Mouse (Mus musculus) E14TG2a.4 (cell line): Measurements from ENCODE around the gene Gper1.

Experiments used
- H3K27me3 ChIP-seq: 2 replicates; pipeline ENCODE4 v1.6.1; 2014; ENCODE audit warnings: low read length, control low read depth; ENCODE audit not compliant: insufficient read depth
- H3K36me3 ChIP-seq: 2 replicates; pipeline ENCODE4 v1.6.1; 2014; ENCODE audit warnings: low read length, control low read depth; ENCODE audit not compliant: insufficient read depth
- H3K4me1 ChIP-seq: replicated peaks from 2 replicates; pipeline ENCODE4 v1.6.1; 2014; ENCODE audit warnings: low read depth, low read length, control low read depth
- H3K4me3 ChIP-seq: replicated peaks from 2 replicates; pipeline ENCODE4 v1.5.1; 2014; ENCODE audit warnings: mild to moderate bottlenecking, low read length
- H3K9me3 ChIP-seq: 2 replicates; pipeline ENCODE4 v1.6.1; 2014; ENCODE audit warnings: low read length, control low read depth
- CTCF ChIP-seq: conservative IDR thresholded peaks from 2 replicates; pipeline ENCODE4 v1.5.1; 2014; ENCODE audit warnings: low read length
- NANOG ChIP-seq: IDR thresholded peaks from 2 replicates; pipeline ENCODE4 v1.6.1; 2014; ENCODE audit warnings: borderline replicate concordance, low read length, mixed read lengths
- POU5F1 ChIP-seq: IDR thresholded peaks from 2 replicates; pipeline ENCODE4 v1.6.1; 2014; ENCODE audit warnings: low read length, borderline replicate concordance

Gene Gper1

DNA sequence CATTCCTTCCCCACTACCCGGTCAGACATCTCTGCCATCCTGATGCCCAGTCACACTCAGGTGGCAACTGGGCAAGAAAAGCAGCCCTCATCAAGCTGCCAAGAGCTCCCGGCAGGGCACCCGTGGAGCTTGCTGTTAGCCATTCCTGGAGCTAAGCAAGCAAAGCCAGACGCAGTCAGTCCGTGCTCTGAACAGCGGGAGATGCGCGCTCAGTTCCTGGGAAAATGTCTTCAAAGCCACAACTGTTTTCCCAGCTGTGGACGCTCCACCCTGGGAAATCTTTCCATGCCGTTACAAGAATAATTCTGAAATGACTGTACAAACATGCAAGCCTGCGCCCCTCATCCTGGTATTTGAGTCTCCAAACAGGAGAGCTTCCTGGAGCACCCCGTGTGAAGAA is 19.5 kb downstream of the Gper1 start:
- TF ChIP-seq CTCF: no peak
- no peak for TF ChIP-seq NANOG
- TF ChIP-seq POU5F1: no peak
- peaks cover 62% of the 10 kb centered on the region for H3K4me1 ChIP-seq
- H3K27me3 ChIP-seq: no peaks in the 10 kb centered on the region
- H3K4me3 ChIP-seq: no peak overlapping the region
- H3K36me3 ChIP-seq: peaks cover 50% of the 10 kb centered on the region
- no peaks in the 10 kb centered on the region for H3K9me3 ChIP-seq

DNA sequence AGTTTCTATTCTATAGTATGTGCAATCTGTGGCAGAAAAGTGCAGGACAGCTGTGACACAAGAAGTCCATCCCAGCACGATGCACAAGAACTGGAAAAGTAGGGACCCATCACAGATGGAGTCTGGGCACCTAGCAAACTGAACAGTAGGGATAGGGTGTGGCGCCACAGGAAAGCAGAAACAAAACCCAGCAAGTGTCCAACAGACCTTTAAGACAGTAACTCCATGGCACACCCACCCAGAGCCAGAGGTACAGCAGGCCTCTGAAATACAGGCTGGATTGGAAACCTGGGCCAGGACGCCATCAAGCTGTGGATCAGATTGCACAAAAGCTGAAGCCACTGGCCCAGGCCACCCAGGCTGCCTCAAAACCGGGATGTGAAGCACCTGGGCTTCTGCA is 20.0 kb downstream of the Gper1 start:
- H3K4me1 ChIP-seq: peaks cover 58% of the 10 kb centered on the region
- no peaks in the 10 kb centered on the region for H3K9me3 ChIP-seq
- H3K36me3 ChIP-seq: peaks cover 52% of the 10 kb centered on the region
- TF ChIP-seq NANOG (no peak), POU5F1 (no peak), CTCF (no peak)
- H3K4me3 ChIP-seq: no peak overlapping the region
- H3K27me3 ChIP-seq: no peaks in the 10 kb centered on the region

- peaks cover 69% of the 10 kb centered on the region for H3K36me3 ChIP-seq
- TF ChIP-seq NANOG (no peak), CTCF (no peak), POU5F1 (no peak)
These were observed 22.3 kb downstream of the Gper1 start for GRCm38 (mm10) chr5:139445258-139445657.

DNA sequence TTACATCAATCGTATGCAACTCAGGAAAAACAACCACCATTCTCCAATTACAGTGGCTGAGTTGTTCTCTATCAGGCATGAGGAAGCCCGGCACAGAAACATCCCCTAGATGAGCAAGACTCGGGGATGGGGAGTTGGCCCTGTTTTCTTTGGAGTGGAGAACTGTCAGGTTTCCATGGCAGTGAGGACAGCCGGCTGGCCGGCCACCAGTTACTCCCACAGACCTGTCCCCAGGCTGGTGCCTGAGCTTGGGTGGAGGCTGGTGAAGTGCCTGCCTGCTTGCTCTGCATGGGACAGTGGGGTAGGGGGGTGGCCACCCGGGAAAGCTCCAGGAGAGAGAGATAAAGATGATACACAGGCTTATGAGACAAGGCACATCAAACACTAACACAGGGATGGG is 25.1 kb downstream of the Gper1 start:
- H3K4me3 ChIP-seq: no peak overlapping the region
- H3K27me3 ChIP-seq: no peaks in the 10 kb centered on the region
- peaks cover 56% of the 10 kb centered on the region for H3K4me1 ChIP-seq
- no peak for TF ChIP-seq CTCF
- no peak for TF ChIP-seq NANOG
- no peak for TF ChIP-seq POU5F1
- peaks cover 67% of the 10 kb centered on the region for H3K36me3 ChIP-seq
- no peaks in the 10 kb centered on the region for H3K9me3 ChIP-seq

More at GRCm38 (mm10) chr5:139445258-139445657, 22.3 kb downstream of the Gper1 start:
- Histone ChIP-seq H3K27me3 (no peaks in the 10 kb centered on the region), H3K4me3 (no peak overlapping the region), H3K9me3 (no peaks in the 10 kb centered on the region), H3K4me1 (peaks cover 52% of the 10 kb centered on the region)

GRCm38 (mm10) chr5:139449161-139449791 is 26.3 kb downstream of the Gper1 start:
- no peak for TF ChIP-seq NANOG
- TF ChIP-seq POU5F1: no peak
- no peak for TF ChIP-seq CTCF
- peaks cover 52% of the 10 kb centered on the region for H3K4me1 ChIP-seq
- no peaks in the 10 kb centered on the region for H3K9me3 ChIP-seq
- no peaks in the 10 kb centered on the region for H3K27me3 ChIP-seq
- H3K4me3 ChIP-seq: no peak overlapping the region
- peaks cover 76% of the 10 kb centered on the region for H3K36me3 ChIP-seq

- no peak overlapping the region for H3K4me3 ChIP-seq
- peaks cover 80% of the 10 kb centered on the region for H3K36me3 ChIP-seq
- TF ChIP-seq POU5F1 (no peak), CTCF (no peak), NANOG (no peak)
- H3K4me1 ChIP-seq: peaks cover 48% of the 10 kb centered on the region
- no peaks in the 10 kb centered on the region for H3K9me3 ChIP-seq
- no peaks in the 10 kb centered on the region for H3K27me3 ChIP-seq
These were observed 27.0 kb downstream of the Gper1 start for GRCm38 (mm10) chr5:139449926-139450325.

- H3K4me1 ChIP-seq: peaks cover 24% of the 10 kb centered on the region
- H3K4me3 ChIP-seq: no peak overlapping the region
- no peaks in the 10 kb centered on the region for H3K27me3 ChIP-seq
- TF ChIP-seq POU5F1 (no peak), CTCF (no peak), NANOG (no peak)
- H3K9me3 ChIP-seq: no peaks in the 10 kb centered on the region
- H3K36me3 ChIP-seq: peaks cover 89% of the 10 kb centered on the region
These were observed 30.1 kb downstream of the Gper1 start for GRCm38 (mm10) chr5:139453031-139453430.

- no peak for TF ChIP-seq POU5F1
- no peak for TF ChIP-seq CTCF
- TF ChIP-seq NANOG: no peak
- no peak overlapping the region for H3K4me3 ChIP-seq
- H3K9me3 ChIP-seq: no peaks in the 10 kb centered on the region
- peaks cover 80% of the 10 kb centered on the region for H3K36me3 ChIP-seq
- peaks cover 35% of the 10 kb centered on the region for H3K4me1 ChIP-seq
- H3K27me3 ChIP-seq: no peaks in the 10 kb centered on the region
These were observed 32.2 kb downstream of the Gper1 start for GRCm38 (mm10) chr5:139455166-139455565.

GRCm38 (mm10) chr5:139457241-139457640 is 34.3 kb downstream of the Gper1 start:
- Histone ChIP-seq H3K27me3 (0 out of 2 replicates have a peak, but pooled peaks cover 9% of the 10 kb centered on the region), H3K9me3 (no peaks in the 10 kb centered on the region), H3K4me1 (peaks cover 34% of the 10 kb centered on the region), H3K4me3 (no peak overlapping the region), H3K36me3 (peaks cover 64% of the 10 kb centered on the region)
- TF ChIP-seq POU5F1 (no peak), CTCF (no peak), NANOG (no peak)
